Mouse (Mus musculus) stomach, embryonic 16.5 days (tissue): ENCODE measurements at regions not wholly inside any gene's neighbourhood (a gene's known extent, or its start where the extent isn't known, plus 50 kb on each side); places are given as distances from the start of the nearest gene placed in this dataset.
"Not testable (repeated sequence)": the region's sequence is repeated elsewhere in the genome, so short reads cannot be mapped to it uniquely, and the experiment has no call there.

ENCODE experiments used
- ATAC-seq: fragments of 200-750 bp; cut with Nextera tagmentation; 2 replicates; pipeline ENCODE4 v1.8.0; 2017; ENCODE audit warnings: moderate number of reproducible peaks, moderate TSS enrichment; ENCODE audit not compliant: insufficient read depth, low FRiP score
- H3K27ac ChIP-seq: fragments of 300-500 bp; sonication (generic); 2 replicates; pipeline ENCODE4 v1.5.1; 2014; ENCODE audit warnings: low read length
- H3K27me3 ChIP-seq: fragments of 300-500 bp; sonication (generic); 2 replicates; pipeline ENCODE4 v1.6.1; 2014; ENCODE audit warnings: low read length, control low read depth, mixed read lengths; ENCODE audit not compliant: control insufficient read depth, insufficient read depth
- H3K36me3 ChIP-seq: fragments of 300-500 bp; sonication (generic); 2 replicates; pipeline ENCODE4 v1.6.1; 2014; ENCODE audit warnings: low read length; ENCODE audit not compliant: control insufficient read depth, insufficient read depth
- H3K4me1 ChIP-seq: fragments of 300-500 bp; sonication (generic); 2 replicates; pipeline ENCODE4 v1.6.1; 2014; ENCODE audit warnings: low read length, control low read depth, mixed read lengths; ENCODE audit not compliant: control insufficient read depth, insufficient read depth
- H3K4me2 ChIP-seq: fragments of 300-500 bp; sonication (generic); 2 replicates; pipeline ENCODE4 v1.6.1; 2014; ENCODE audit warnings: low read depth, low read length, mixed read lengths
- H3K4me3 ChIP-seq: fragments of 300-500 bp; sonication (generic); replicated peaks from 2 replicates; pipeline ENCODE4 v1.5.1; 2014; ENCODE audit warnings: mild to moderate bottlenecking, low read length
- H3K9ac ChIP-seq: fragments of 300-500 bp; sonication (generic); 2 replicates; pipeline ENCODE4 v1.6.1; 2014; ENCODE audit warnings: low read length
- H3K9me3 ChIP-seq: fragments of 300-500 bp; sonication (generic); replicated peaks from 2 replicates; pipeline ENCODE4 v1.6.1; 2016; ENCODE audit warnings: low read length, control low read depth; ENCODE audit not compliant: control insufficient read depth
- WGBS: fragments of 180-500 bp; shearing (Covaris S2); extraction: QIAGEN DNeasy Blood & Tissue Kit; methylation state at CpG from one replicate; pipeline ENCODE4 v1.1.7; 2014; 5-methylcytosine and 5-hydroxymethylcytosine counted together

DNA sequence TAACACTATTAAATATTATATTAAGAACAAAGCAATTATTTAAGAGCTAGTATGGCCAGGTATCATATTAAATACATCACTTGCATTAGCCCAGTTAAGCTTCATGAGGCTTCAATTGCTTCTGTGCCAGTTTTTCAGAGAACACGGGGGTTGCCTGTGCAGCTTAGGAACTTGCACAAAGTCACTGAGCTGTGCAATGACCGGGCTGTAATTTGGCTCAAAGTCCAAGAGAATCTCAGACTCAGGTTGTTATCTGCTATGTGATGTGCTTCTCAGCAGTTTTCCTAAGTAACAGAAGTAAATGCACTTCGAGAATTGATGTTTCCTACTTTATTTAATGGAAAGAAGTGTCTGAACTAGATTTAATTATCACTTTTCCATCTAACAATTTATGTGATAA is 711.5 kb downstream of the Rapgef2 start:
- Histone ChIP-seq H3K4me1 (no peaks in the 10 kb centered on the region), H3K9me3 (no peaks in the 10 kb centered on the region), H3K36me3 (no peaks in the 10 kb centered on the region), H3K4me3 (no peak overlapping the region), H3K27ac (no peak overlapping the region), H3K9ac (no peak overlapping the region), H3K27me3 (no peaks in the 10 kb centered on the region), H3K4me2 (no peak overlapping the region)
- no peak for ATAC-seq
- WGBS = 64% methylated on average over 3 of the region's 3 CpGs

DNA sequence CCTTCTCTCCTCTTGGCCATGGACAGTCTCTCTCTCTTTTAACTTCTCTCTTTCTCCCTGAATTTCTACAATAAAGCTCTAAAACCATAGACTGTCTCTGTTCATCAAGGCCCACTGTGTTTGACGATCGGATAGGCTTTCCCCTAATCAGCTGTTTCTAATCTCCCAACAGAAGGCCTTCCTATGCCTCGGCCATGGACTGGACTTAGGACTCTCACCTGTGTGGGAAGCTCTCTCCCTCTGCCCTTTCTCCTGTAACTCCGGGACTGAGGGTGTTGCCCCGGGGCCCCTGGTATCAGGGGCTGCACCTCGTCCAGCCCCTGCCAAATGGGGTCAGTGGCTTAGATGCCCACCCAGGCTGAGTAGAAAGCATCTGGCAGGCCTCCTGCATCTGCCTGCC is 713.0 kb downstream of the Rapgef2 start:
- Histone ChIP-seq H3K4me1 (no peaks in the 10 kb centered on the region), H3K27me3 (no peaks in the 10 kb centered on the region), H3K4me2 (no peak overlapping the region), H3K36me3 (no peaks in the 10 kb centered on the region), H3K27ac (no peak overlapping the region), H3K9ac (no peak overlapping the region), H3K4me3 (no peak overlapping the region), H3K9me3 (no peaks in the 10 kb centered on the region)
- 80% methylated on average over 6 of the region's 6 CpGs for WGBS
- ATAC-seq = no peak

DNA sequence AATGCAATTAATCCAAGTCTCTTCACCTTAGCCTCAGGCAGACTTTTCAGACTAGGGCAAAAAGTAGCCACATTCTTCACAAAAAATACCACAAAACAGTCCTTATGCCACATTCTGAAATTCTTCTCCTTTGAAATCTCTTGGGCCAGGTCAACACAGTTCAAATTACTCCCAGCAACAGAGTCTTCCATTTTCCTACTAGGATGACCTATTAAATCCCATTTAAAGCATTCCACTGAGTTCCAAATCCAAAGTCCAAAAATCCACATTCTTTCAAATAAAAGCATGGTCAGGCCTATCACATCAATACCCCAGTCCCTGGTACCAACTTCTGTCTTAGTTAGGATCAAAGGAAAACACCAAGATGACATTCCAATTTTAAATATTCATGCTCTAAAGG is 721.4 kb downstream of the Rapgef2 start:
- H3K27me3 ChIP-seq = not testable (repeated sequence)

More for the DNA sequence above, 721.4 kb downstream of the Rapgef2 start:
- not testable (repeated sequence) for H3K4me3 ChIP-seq, H3K9me3 ChIP-seq, H3K36me3 ChIP-seq, H3K27ac ChIP-seq, H3K4me1 ChIP-seq, H3K4me2 ChIP-seq, ATAC-seq, H3K9ac ChIP-seq
